Mouse (Mus musculus): ENCODE results near the gene Pdzd8. TPM values are rescaled to one million over a fixed set of nuclear protein-coding genes. Genes with fewer than 3 reads are reported as not detected.

The Pdzd8 gene
- polyA plus RNA-seq, 1 experiment from 2014 or later: 8.4 TPM

DNA sequence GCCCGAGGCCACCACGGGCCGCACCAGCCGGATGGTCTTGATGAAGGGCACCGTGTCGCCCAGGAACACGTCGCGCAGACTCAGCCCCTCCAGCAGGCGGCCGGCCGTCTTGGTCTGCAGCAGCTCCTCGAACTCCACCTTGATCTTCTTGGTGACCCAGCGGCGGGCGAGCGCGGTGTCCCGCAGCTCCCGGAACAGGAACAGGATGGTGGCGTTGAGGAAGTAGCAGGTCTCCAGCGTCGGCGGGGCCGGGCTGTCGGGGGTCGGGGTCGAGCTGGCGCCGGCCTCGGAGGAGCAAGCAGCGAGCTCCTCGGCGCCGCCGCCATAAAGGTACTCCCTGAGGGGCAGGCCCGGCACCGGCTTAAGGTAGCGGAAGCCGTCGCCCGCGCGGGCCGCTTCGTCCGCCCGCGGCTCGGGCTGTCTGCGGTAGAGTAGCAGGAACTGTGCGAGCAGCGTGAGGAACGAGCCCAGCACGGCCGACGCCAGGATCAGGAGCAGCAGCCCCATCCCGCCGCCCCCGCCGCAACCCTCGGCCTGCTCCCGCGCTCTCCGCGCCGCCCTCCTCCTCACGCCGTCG, 411 bp downstream of the Pdzd8 start:
- Histone ChIP-seq H3K4me1 (ENCODE audit: control insufficient read depth, insufficient read depth, low read depth, low read length) (peaks cover 24% of the 10 kb centered on the region), H3K27me3 (replicated peaks; ENCODE audit: control insufficient read depth, insufficient read depth, low read length) (no peaks in the 10 kb centered on the region), H3K4me3 (ENCODE audit: low read length) (peak overlapping the region; percentile 95), H3K9me3 (ENCODE audit: control insufficient read depth, low read length) (no peaks in the 10 kb centered on the region), H3K4me2 (ENCODE audit: low read length) (peak overlapping the region; percentile 99), H3K27ac (ENCODE audit: low read depth, low read length) (peak overlapping the region; percentile 97), H3K36me3 (ENCODE audit: control insufficient read depth, insufficient read depth, low read length) (no peaks in the 10 kb centered on the region), H3K9ac (ENCODE audit: low read depth, low read length) (peak overlapping the region; percentile 95)
- peak; percentile 77 for ATAC-seq
- WGBS: 0% methylated on average over 39 of the region's 70 CpGs

DNA sequence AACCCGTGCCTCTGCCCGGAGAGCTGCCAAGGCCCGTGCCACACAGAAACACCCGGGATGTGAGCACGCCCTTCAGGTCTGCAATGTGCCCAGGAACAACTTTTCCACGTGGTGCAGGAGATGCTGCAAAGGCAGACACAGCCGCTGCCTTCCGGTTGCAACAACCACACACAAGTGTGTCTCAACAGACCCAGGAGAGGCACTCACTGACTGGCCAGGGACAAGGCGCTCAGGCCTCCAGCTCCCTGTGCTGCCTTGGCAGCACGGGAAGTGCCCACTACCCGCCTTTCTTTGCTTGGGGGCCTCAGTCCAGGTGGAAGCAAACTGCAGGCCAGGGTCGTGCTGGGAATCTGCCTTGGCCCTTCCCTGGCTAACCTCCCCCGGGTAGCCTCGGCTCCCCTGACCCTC, 1.3 kb downstream of the Pdzd8 start:
- peaks cover 24% of the 10 kb centered on the region for H3K4me1 ChIP-seq (ENCODE audit: control insufficient read depth, insufficient read depth, low read depth, low read length)
- H3K9ac ChIP-seq (ENCODE audit: low read depth, low read length): peak overlapping the region; percentile 95
- H3K27me3 ChIP-seq (replicated peaks; ENCODE audit: control insufficient read depth, insufficient read depth, low read length): no peaks in the 10 kb centered on the region
- no peak overlapping the region for H3K27ac ChIP-seq (ENCODE audit: low read depth, low read length)
- under 1% methylated on average over 14 of the region's 14 CpGs for WGBS
- no peaks in the 10 kb centered on the region for H3K36me3 ChIP-seq (ENCODE audit: control insufficient read depth, insufficient read depth, low read length)
- ATAC-seq: no peak
- H3K4me3 ChIP-seq (ENCODE audit: low read length): peak overlapping the region; percentile 95
- peak overlapping the region; percentile 99 for H3K4me2 ChIP-seq (ENCODE audit: low read length)
- H3K9me3 ChIP-seq (ENCODE audit: control insufficient read depth, low read length): no peaks in the 10 kb centered on the region

DNA sequence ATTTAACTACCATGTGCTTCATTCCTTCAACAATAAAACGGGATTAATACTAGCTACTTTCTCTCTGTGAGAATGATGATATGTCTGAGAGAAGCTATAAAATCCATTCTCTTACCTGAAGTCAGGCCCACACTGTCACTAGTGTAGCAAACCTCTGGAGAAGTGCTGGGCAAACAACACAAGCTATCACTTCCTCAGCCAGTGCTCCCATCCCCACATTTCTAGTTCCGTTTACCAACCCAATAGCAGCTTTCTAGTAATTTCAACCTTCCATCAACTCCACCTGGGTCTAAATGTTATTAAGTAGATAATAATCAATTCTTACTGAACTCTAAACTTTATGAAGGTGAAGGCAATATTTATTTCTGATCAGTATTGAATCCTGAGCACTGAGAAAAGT, 2.6 kb downstream of the Pdzd8 start:
- H3K4me1 ChIP-seq (ENCODE audit: control insufficient read depth, insufficient read depth, low read depth, low read length): peaks cover 24% of the 10 kb centered on the region
- no peak for ATAC-seq
- no peaks in the 10 kb centered on the region for H3K27me3 ChIP-seq (replicated peaks; ENCODE audit: control insufficient read depth, insufficient read depth, low read length)
- H3K9ac ChIP-seq (ENCODE audit: low read depth, low read length): no peak overlapping the region
- H3K9me3 ChIP-seq (ENCODE audit: control insufficient read depth, low read length): no peaks in the 10 kb centered on the region
- H3K4me2 ChIP-seq (ENCODE audit: low read length): peak overlapping the region; percentile 99
- peak overlapping the region; percentile 95 for H3K4me3 ChIP-seq (ENCODE audit: low read length)
- no peaks in the 10 kb centered on the region for H3K36me3 ChIP-seq (ENCODE audit: control insufficient read depth, insufficient read depth, low read length)
- 36% methylated on average over 2 of the region's 2 CpGs for WGBS
- no peak overlapping the region for H3K27ac ChIP-seq (ENCODE audit: low read depth, low read length)

DNA sequence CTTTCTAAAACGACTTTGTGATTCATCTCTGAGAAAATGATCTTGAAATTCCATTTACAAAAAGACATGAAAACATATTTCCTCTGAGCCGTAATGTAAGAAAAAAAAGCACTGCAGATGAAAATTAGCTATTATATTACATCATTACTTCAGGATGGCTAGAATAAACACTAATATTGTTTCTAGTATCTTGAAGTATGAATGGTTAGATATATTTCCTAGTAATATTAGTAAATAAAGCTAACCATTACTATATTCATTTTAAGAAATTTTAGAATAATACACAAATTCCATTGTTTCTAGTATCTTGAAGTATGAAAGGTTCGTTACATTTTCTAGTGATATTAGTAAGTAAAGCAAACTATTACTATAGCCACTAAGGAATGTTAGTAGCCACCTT, 5.7 kb downstream of the Pdzd8 start:
- WGBS: 85% methylated on average over 3 of the region's 3 CpGs
- Histone ChIP-seq H3K4me1 (ENCODE audit: control insufficient read depth, insufficient read depth, low read depth, low read length) (peaks cover 24% of the 10 kb centered on the region), H3K9me3 (ENCODE audit: control insufficient read depth, low read length) (no peaks in the 10 kb centered on the region), H3K4me3 (ENCODE audit: low read length) (no peak overlapping the region), H3K27ac (ENCODE audit: low read depth, low read length) (no peak overlapping the region), H3K27me3 (replicated peaks; ENCODE audit: control insufficient read depth, insufficient read depth, low read length) (no peaks in the 10 kb centered on the region), H3K36me3 (ENCODE audit: control insufficient read depth, insufficient read depth, low read length) (no peaks in the 10 kb centered on the region), H3K4me2 (ENCODE audit: low read length) (no peak overlapping the region), H3K9ac (ENCODE audit: low read depth, low read length) (no peak overlapping the region)
- ATAC-seq: no peak

DNA sequence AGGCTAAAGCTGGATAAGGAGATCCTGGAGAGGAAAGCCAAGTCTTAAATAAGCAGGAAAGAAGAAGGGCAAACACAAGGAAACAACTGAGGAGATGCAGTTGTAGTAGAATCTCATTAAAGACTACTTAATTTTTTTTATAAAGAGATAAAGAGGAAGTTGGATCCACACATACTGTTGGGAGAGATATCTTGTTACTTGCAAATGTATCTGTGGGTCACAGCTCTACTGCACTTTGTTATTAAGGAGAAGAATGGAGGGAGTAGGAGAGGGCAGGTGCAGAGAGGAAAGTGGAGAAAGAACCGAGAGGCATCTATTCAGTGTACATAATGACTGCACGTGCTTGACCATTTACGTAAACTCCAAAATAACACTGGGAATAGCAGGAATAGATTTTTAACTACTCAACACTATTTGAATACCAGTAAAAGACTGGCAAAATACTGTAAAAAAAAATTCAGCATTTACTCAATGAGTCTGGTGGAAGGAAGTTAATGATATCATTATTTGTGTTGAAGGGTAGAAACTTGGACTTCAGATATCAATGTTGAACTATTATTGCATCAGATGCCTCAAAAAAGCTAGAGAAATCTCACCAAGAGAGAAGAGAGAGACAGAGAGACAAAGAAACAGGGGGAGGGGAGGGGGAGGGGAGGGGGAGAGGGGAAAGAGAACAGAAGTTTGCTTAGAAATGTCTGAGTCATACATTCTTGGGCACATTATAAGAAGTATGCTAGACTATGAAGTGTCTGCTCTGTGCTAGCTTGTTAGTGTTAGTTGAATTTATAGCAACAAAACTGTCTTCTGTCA, 7.5 kb downstream of the Pdzd8 start:
- Histone ChIP-seq H3K4me3 (ENCODE audit: low read length) (no peak overlapping the region), H3K27ac (ENCODE audit: low read depth, low read length) (no peak overlapping the region), H3K4me1 (ENCODE audit: control insufficient read depth, insufficient read depth, low read depth, low read length) (peaks cover 10% of the 10 kb centered on the region), H3K36me3 (ENCODE audit: control insufficient read depth, insufficient read depth, low read length) (no peaks in the 10 kb centered on the region), H3K9ac (ENCODE audit: low read depth, low read length) (no peak overlapping the region), H3K4me2 (ENCODE audit: low read length) (no peak overlapping the region), H3K9me3 (ENCODE audit: control insufficient read depth, low read length) (no peaks in the 10 kb centered on the region), H3K27me3 (replicated peaks; ENCODE audit: control insufficient read depth, insufficient read depth, low read length) (no peaks in the 10 kb centered on the region)
- no peak for ATAC-seq
- WGBS: 72% methylated on average over 3 of the region's 3 CpGs

DNA sequence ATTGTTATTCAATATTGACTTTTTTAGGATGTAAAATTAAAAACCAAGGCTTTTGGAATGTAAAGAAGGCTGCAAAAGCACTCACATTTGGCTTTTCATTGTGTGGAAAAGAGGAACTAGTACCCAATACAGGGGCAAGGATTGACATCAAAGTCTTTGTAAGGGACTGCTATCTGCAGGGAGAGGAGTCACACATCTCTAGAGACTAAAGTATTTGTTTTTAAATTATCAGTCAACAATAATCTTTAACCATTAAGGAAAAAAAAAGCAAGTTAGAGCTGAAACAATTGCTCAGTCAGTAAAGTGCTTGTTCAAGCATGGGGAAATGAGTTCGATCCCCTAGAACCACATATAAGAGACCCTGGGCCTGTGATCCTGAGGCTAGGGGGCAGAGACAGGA, 8.9 kb downstream of the Pdzd8 start:
- H3K9me3 ChIP-seq (ENCODE audit: control insufficient read depth, low read length): no peaks in the 10 kb centered on the region
- WGBS: 100% methylated on average over 1 of the region's 1 CpGs
- H3K27ac ChIP-seq (ENCODE audit: low read depth, low read length): no peak overlapping the region
- H3K36me3 ChIP-seq (ENCODE audit: control insufficient read depth, insufficient read depth, low read length): no peaks in the 10 kb centered on the region
- no peak overlapping the region for H3K9ac ChIP-seq (ENCODE audit: low read depth, low read length)
- no peak for ATAC-seq
- no peak overlapping the region for H3K4me2 ChIP-seq (ENCODE audit: low read length)
- peaks cover 4% of the 10 kb centered on the region; the same call in 1 of the 2 replicates for H3K4me1 ChIP-seq (ENCODE audit: control insufficient read depth, insufficient read depth, low read depth, low read length)
- H3K27me3 ChIP-seq (replicated peaks; ENCODE audit: control insufficient read depth, insufficient read depth, low read length): no peaks in the 10 kb centered on the region
- H3K4me3 ChIP-seq (ENCODE audit: low read length): no peak overlapping the region

DNA sequence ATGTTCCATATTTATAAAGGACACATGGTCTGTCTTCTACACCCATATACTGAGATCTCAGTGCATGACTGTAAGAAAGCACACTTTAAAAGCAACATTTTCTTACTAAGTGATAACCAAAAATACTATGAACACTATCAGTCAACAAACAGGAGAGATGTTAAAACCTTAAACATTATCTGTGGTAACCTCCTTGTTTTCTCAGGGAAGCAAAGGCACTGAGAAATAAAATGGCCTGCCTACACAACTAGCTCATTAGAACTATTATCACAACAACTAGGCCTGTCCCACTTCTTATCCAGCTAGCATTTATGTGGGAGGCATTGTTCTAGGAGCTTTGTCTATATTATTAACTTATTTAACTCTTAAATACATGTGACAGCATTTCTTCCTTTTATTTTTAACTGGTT, 14.8 kb downstream of the Pdzd8 start:
- ATAC-seq: no peak

DNA sequence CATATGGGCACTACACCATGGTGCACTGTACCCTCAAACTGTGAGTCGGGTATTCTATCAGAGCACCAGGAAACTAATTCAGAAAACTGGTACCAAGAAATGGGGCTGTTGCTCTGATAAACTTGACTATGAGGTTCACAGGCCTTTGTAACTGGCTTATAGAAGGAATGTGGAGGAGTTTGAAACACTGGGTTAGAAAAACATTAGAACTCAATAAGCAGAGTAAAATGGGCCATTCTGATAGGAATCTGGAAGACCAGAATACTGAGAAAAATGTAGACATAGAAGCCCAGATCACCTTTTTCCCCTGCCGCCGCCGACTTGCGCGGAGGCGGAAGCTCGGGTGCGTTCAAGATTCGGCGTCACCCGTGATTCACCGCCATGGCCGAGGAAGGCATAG, 23.6 kb downstream of the Pdzd8 start, which contains the start of gene Rps12-ps3:
Gene Rps12-ps3, plus strand, starts transcription at position 301 of the 400 bp plus-strand sequence.
- no peak within 1 kb of the TSS for H3K27ac ChIP-seq (ENCODE audit: low read depth, low read length)
- no peak for ATAC-seq
- no peak within 1 kb of the TSS for H3K4me2 ChIP-seq (ENCODE audit: low read length)
- H3K27me3 ChIP-seq (replicated peaks; ENCODE audit: control insufficient read depth, insufficient read depth, low read length): no peaks in the 10 kb centered on the region
- H3K9ac ChIP-seq (ENCODE audit: low read depth, low read length): no peak within 1 kb of the TSS
- H3K9me3 ChIP-seq (ENCODE audit: control insufficient read depth, low read length): no peaks in the 10 kb centered on the region
- no peaks in the 10 kb centered on the region for H3K36me3 ChIP-seq (ENCODE audit: control insufficient read depth, insufficient read depth, low read length)
- H3K4me1 ChIP-seq (ENCODE audit: control insufficient read depth, insufficient read depth, low read depth, low read length): no peaks in the 10 kb centered on the region
- no peak within 1 kb of the TSS for H3K4me3 ChIP-seq (ENCODE audit: low read length)
- WGBS: 97% methylated on average over 11 of the region's 14 CpGs

More for the DNA sequence above, 14.8 kb downstream of the Pdzd8 start:
- Histone ChIP-seq H3K27ac (ENCODE audit: low read depth, low read length) (no peak overlapping the region), H3K4me1 (ENCODE audit: control insufficient read depth, insufficient read depth, low read depth, low read length) (no peaks in the 10 kb centered on the region), H3K4me2 (ENCODE audit: low read length) (no peak overlapping the region), H3K27me3 (replicated peaks; ENCODE audit: control insufficient read depth, insufficient read depth, low read length) (no peaks in the 10 kb centered on the region), H3K4me3 (ENCODE audit: low read length) (no peak overlapping the region), H3K9ac (ENCODE audit: low read depth, low read length) (no peak overlapping the region), H3K9me3 (ENCODE audit: control insufficient read depth, low read length) (no peaks in the 10 kb centered on the region), H3K36me3 (ENCODE audit: control insufficient read depth, insufficient read depth, low read length) (no peaks in the 10 kb centered on the region)

DNA sequence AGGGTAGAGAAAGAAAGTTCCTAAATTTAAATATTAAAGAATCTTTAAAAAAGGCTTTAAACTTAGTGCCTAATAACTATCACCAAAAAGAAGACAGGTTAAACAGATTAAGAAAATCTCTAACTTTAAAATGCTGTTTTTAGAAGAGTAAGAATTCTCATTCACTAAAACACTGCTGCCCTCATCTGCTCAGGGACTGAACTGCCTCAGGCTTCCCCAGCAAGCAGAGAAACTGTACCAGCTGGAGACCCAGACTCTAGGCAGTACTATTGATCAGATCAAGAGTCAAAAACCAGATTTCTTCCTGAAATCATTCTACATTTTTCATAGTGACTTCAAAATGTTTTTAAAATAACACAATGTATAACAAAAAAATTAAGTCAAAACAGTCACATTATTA, 29.0 kb downstream of the Pdzd8 start:
- Histone ChIP-seq H3K27me3 (replicated peaks; ENCODE audit: control insufficient read depth, insufficient read depth, low read length) (no peaks in the 10 kb centered on the region), H3K4me3 (ENCODE audit: low read length) (no peak overlapping the region), H3K4me1 (ENCODE audit: control insufficient read depth, insufficient read depth, low read depth, low read length) (no peaks in the 10 kb centered on the region), H3K4me2 (ENCODE audit: low read length) (no peak overlapping the region), H3K9me3 (ENCODE audit: control insufficient read depth, low read length) (no peaks in the 10 kb centered on the region), H3K27ac (ENCODE audit: low read depth, low read length) (no peak overlapping the region), H3K9ac (ENCODE audit: low read depth, low read length) (no peak overlapping the region), H3K36me3 (ENCODE audit: control insufficient read depth, insufficient read depth, low read length) (no peaks in the 10 kb centered on the region)
- ATAC-seq: 0 out of 2 replicates have a peak, but pooled peaks have one; percentile 60

Measured in hindbrain, embryonic 16.5 days (tissue).